Mouse (Mus musculus) stomach, embryonic 16.5 days (tissue): ENCODE data around the gene Cd300ld5. TPM values are rescaled to one million over a fixed set of nuclear protein-coding genes. Genes with fewer than 3 reads are reported as not detected.
"Not testable (repeated sequence)": the region's sequence is repeated elsewhere in the genome, so short reads cannot be mapped to it uniquely, and the experiment has no call there.

ENCODE experiments used
- ATAC-seq: fragments of 200-750 bp; cut with Nextera tagmentation; 2 replicates; pipeline ENCODE4 v1.8.0; 2017; ENCODE audit warnings: moderate number of reproducible peaks, moderate TSS enrichment; ENCODE audit not compliant: insufficient read depth, low FRiP score
- H3K27ac ChIP-seq: fragments of 300-500 bp; sonication (generic); 2 replicates; pipeline ENCODE4 v1.5.1; 2014; ENCODE audit warnings: low read length
- H3K27me3 ChIP-seq: fragments of 300-500 bp; sonication (generic); 2 replicates; pipeline ENCODE4 v1.6.1; 2014; ENCODE audit warnings: low read length, control low read depth, mixed read lengths; ENCODE audit not compliant: control insufficient read depth, insufficient read depth
- H3K36me3 ChIP-seq: fragments of 300-500 bp; sonication (generic); 2 replicates; pipeline ENCODE4 v1.6.1; 2014; ENCODE audit warnings: low read length; ENCODE audit not compliant: control insufficient read depth, insufficient read depth
- H3K4me1 ChIP-seq: fragments of 300-500 bp; sonication (generic); 2 replicates; pipeline ENCODE4 v1.6.1; 2014; ENCODE audit warnings: low read length, control low read depth, mixed read lengths; ENCODE audit not compliant: control insufficient read depth, insufficient read depth
- H3K4me2 ChIP-seq: fragments of 300-500 bp; sonication (generic); 2 replicates; pipeline ENCODE4 v1.6.1; 2014; ENCODE audit warnings: low read depth, low read length, mixed read lengths
- H3K4me3 ChIP-seq: fragments of 300-500 bp; sonication (generic); replicated peaks from 2 replicates; pipeline ENCODE4 v1.5.1; 2014; ENCODE audit warnings: mild to moderate bottlenecking, low read length
- H3K9ac ChIP-seq: fragments of 300-500 bp; sonication (generic); 2 replicates; pipeline ENCODE4 v1.6.1; 2014; ENCODE audit warnings: low read length
- H3K9me3 ChIP-seq: fragments of 300-500 bp; sonication (generic); replicated peaks from 2 replicates; pipeline ENCODE4 v1.6.1; 2016; ENCODE audit warnings: low read length, control low read depth; ENCODE audit not compliant: control insufficient read depth
- WGBS: fragments of 180-500 bp; shearing (Covaris S2); extraction: QIAGEN DNeasy Blood & Tissue Kit; methylation state at CpG from one replicate; pipeline ENCODE4 v1.1.7; 2014; 5-methylcytosine and 5-hydroxymethylcytosine counted together
- polyA plus RNA-seq: library from polyadenylated mRNA; unstranded; fragments of >200 nt; fragmentation: Nextera tagmentation; extraction: Ambion mirVana; gene quantifications from 2 replicates; pipeline ENCODE4 v1.2.1, GENCODE M21; 2015

The Cd300ld5 gene
- polyA plus RNA-seq, 1 experiment from 2014 or later: not detected

GRCm38 (mm10) chr11:115058701-115059100, 21.1 kb upstream of the Cd300ld5 start:
- ATAC-seq: no peak
- Histone ChIP-seq H3K27ac (no peak overlapping the region), H3K36me3 (no peaks in the 10 kb centered on the region), H3K27me3 (no peaks in the 10 kb centered on the region), H3K4me3 (no peak overlapping the region), H3K4me1 (no peaks in the 10 kb centered on the region), H3K9ac (no peak overlapping the region), H3K4me2 (no peak overlapping the region), H3K9me3 (no peaks in the 10 kb centered on the region)
- WGBS: 76% methylated on average over 4 of the region's 4 CpGs

- Histone ChIP-seq H3K27ac (no peak overlapping the region), H3K27me3 (no peaks in the 10 kb centered on the region), H3K4me2 (no peak overlapping the region), H3K9ac (no peak overlapping the region), H3K4me3 (no peak overlapping the region), H3K9me3 (no peaks in the 10 kb centered on the region), H3K36me3 (no peaks in the 10 kb centered on the region), H3K4me1 (no peaks in the 10 kb centered on the region)
- no peak for ATAC-seq
Observed at GRCm38 (mm10) chr11:115054537-115054936, 17.0 kb upstream of the Cd300ld5 start.

- 92% methylated on average over 1 of the region's 1 CpGs for WGBS
- no peak overlapping the region for H3K4me2 ChIP-seq
- no peaks in the 10 kb centered on the region for H3K36me3 ChIP-seq
- H3K27ac ChIP-seq: no peak overlapping the region
- H3K4me3 ChIP-seq: no peak overlapping the region
- H3K4me1 ChIP-seq: no peaks in the 10 kb centered on the region
- no peak overlapping the region for H3K9ac ChIP-seq
- H3K9me3 ChIP-seq: no peaks in the 10 kb centered on the region
- H3K27me3 ChIP-seq: no peaks in the 10 kb centered on the region
- ATAC-seq: no peak
Observed at GRCm38 (mm10) chr11:115052991-115053390, 15.4 kb upstream of the Cd300ld5 start.

GRCm38 (mm10) chr11:115052206-115052605, 14.6 kb upstream of the Cd300ld5 start:
- Histone ChIP-seq H3K4me1 (no peaks in the 10 kb centered on the region), H3K9ac (no peak overlapping the region), H3K27me3 (no peaks in the 10 kb centered on the region), H3K4me2 (no peak overlapping the region), H3K9me3 (no peaks in the 10 kb centered on the region), H3K36me3 (no peaks in the 10 kb centered on the region), H3K4me3 (no peak overlapping the region), H3K27ac (no peak overlapping the region)
- ATAC-seq: no peak
- 3% methylated on average over 9 of the region's 9 CpGs for WGBS

- WGBS: 49% methylated on average over 3 of the region's 3 CpGs
- Histone ChIP-seq H3K9me3 (no peaks in the 10 kb centered on the region), H3K27me3 (no peaks in the 10 kb centered on the region), H3K27ac (no peak overlapping the region), H3K4me3 (no peak overlapping the region), H3K9ac (no peak overlapping the region), H3K4me1 (no peaks in the 10 kb centered on the region), H3K36me3 (no peaks in the 10 kb centered on the region), H3K4me2 (no peak overlapping the region)
- ATAC-seq: no peak
Observed at GRCm38 (mm10) chr11:115049282-115049895, 11.8 kb upstream of the Cd300ld5 start.

GRCm38 (mm10) chr11:115048259-115048658, 10.7 kb upstream of the Cd300ld5 start, which contains the start of gene Cd300ld3:
Gene Cd300ld3 (minus strand): TSS chr11:115048409.
- H3K9ac ChIP-seq: no peak within 1 kb of the TSS
- WGBS: 71% methylated on average over 2 of the region's 2 CpGs
- no peak for ATAC-seq
- H3K4me1 ChIP-seq: no peaks in the 10 kb centered on the region
- no peaks in the 10 kb centered on the region for H3K27me3 ChIP-seq
- H3K4me3 ChIP-seq: no peak within 1 kb of the TSS
- no peak within 1 kb of the TSS for H3K27ac ChIP-seq
- no peaks in the 10 kb centered on the region for H3K9me3 ChIP-seq
- H3K4me2 ChIP-seq: no peak within 1 kb of the TSS
- H3K36me3 ChIP-seq: no peaks in the 10 kb centered on the region

GRCm38 (mm10) chr11:115026912-115027311, 10.7 kb downstream of the Cd300ld5 start, which contains the start of gene Cd300ld4:
Gene Cd300ld4 (minus strand): TSS chr11:115027012.
- H3K9me3 ChIP-seq, H3K9ac ChIP-seq, H3K36me3 ChIP-seq, H3K4me2 ChIP-seq, H3K4me1 ChIP-seq, ATAC-seq, H3K27me3 ChIP-seq, H3K4me3 ChIP-seq, H3K27ac ChIP-seq: not testable (repeated sequence)
- no CpG with 5 or more reads among the region's 6 CpGs for WGBS

- ATAC-seq, H3K27ac ChIP-seq, H3K4me2 ChIP-seq, H3K4me3 ChIP-seq, H3K9me3 ChIP-seq, H3K9ac ChIP-seq, H3K4me1 ChIP-seq, H3K27me3 ChIP-seq, H3K36me3 ChIP-seq: not testable (repeated sequence)
- no CpG with 5 or more reads among the region's 7 CpGs for WGBS
Observed at GRCm38 (mm10) chr11:115016093-115016492, 21.5 kb downstream of the Cd300ld5 start, which contains the start of gene Cd300ld2. Gene Cd300ld2 (minus strand): TSS chr11:115016193.

- no peak for ATAC-seq
- H3K27ac ChIP-seq: 0 out of 2 replicates have a peak overlapping the region, but pooled peaks have one; percentile 42
- no peaks in the 10 kb centered on the region for H3K9me3 ChIP-seq
- no peaks in the 10 kb centered on the region for H3K36me3 ChIP-seq
- H3K4me1 ChIP-seq: no peaks in the 10 kb centered on the region
- H3K4me3 ChIP-seq: no peak overlapping the region
- H3K9ac ChIP-seq: no peak overlapping the region
- WGBS: 78% methylated on average over 5 of the region's 5 CpGs
- H3K27me3 ChIP-seq: no peaks in the 10 kb centered on the region
- no peak overlapping the region for H3K4me2 ChIP-seq
Observed at GRCm38 (mm10) chr11:115004070-115004469, 33.5 kb downstream of the Cd300ld5 start.
